Mouse (Mus musculus) common myeloid progenitor, adult 5-6 weeks (primary cell): ENCODE results near the gene Wdr61. TPM values are rescaled to one million over a fixed set of nuclear protein-coding genes. Genes with fewer than 3 reads are reported as not detected.

ENCODE experiments used
- ATAC-seq: replicated peaks from 2 replicates; pipeline ENCODE4 v1.8.0; 2016; ENCODE audit warnings: low read depth, mild to moderate bottlenecking, moderate TSS enrichment, inconsistent platforms; ENCODE audit not compliant: poor library complexity, severe bottlenecking
- total RNA-seq: library from RNA; stranded (forward); fragments of 200-1000, 187-1606 nt; gene quantifications from 2 replicates; pipeline ENCODE4 v1.2.3, GENCODE M21; 2017

The Wdr61 gene
- 98.2 and 105 TPM in 2 replicates for total RNA-seq

GRCm38 (mm10) chr9:54733921-54734638 lies at the start of gene Wdr61:
Gene Wdr61 (minus strand): TSS chr9:54734519.
- ATAC-seq: peak; percentile 94

- ATAC-seq: no peak
These were observed 49.7 kb upstream of the Wdr61 start for GRCm38 (mm10) chr9:54784003-54784402.

- no peak for ATAC-seq
These were observed 48.2 kb upstream of the Wdr61 start for GRCm38 (mm10) chr9:54782504-54782903.

- ATAC-seq: no peak
These were observed 45.0 kb upstream of the Wdr61 start for GRCm38 (mm10) chr9:54779280-54779679.

GRCm38 (mm10) chr9:54776451-54776982 lies 42.2 kb upstream of the Wdr61 start:
- ATAC-seq: 0 out of 2 replicates have a peak, but pooled peaks have one; percentile 29

- ATAC-seq: no peak
These were observed 35.9 kb upstream of the Wdr61 start for GRCm38 (mm10) chr9:54770140-54770780.

- ATAC-seq: no peak
These were observed 31.2 kb upstream of the Wdr61 start for GRCm38 (mm10) chr9:54765336-54766085.

GRCm38 (mm10) chr9:54764561-54765217 lies 30.4 kb upstream of the Wdr61 start, which contains the start of gene Crabp1:
Gene Crabp1 (plus strand): TSS chr9:54764748.
- 0 out of 2 replicates have a peak, but pooled peaks have one; percentile 42 for ATAC-seq

- ATAC-seq: no peak
These were observed 29.8 kb upstream of the Wdr61 start for GRCm38 (mm10) chr9:54764091-54764490.

- ATAC-seq: no peak
These were observed 25.3 kb upstream of the Wdr61 start for GRCm38 (mm10) chr9:54759592-54759991.

- ATAC-seq: no peak
These were observed 18.6 kb upstream of the Wdr61 start for GRCm38 (mm10) chr9:54752944-54753295.

- no peak for ATAC-seq
These were observed 18.1 kb upstream of the Wdr61 start for GRCm38 (mm10) chr9:54752201-54752943.

GRCm38 (mm10) chr9:54751684-54752083 lies 17.4 kb upstream of the Wdr61 start:
- ATAC-seq: no peak

GRCm38 (mm10) chr9:54750215-54750981 lies 16.1 kb upstream of the Wdr61 start:
- ATAC-seq: 0 out of 2 replicates have a peak, but pooled peaks have one; percentile 25

- no peak for ATAC-seq
These were observed 11.5 kb upstream of the Wdr61 start for GRCm38 (mm10) chr9:54745740-54746370.

- peak; percentile 48 for ATAC-seq
These were observed 9.6 kb upstream of the Wdr61 start for GRCm38 (mm10) chr9:54743891-54744290.

GRCm38 (mm10) chr9:54738376-54738775 lies 4.1 kb upstream of the Wdr61 start:
- ATAC-seq: no peak

GRCm38 (mm10) chr9:54736284-54736701 lies 2.0 kb upstream of the Wdr61 start:
- ATAC-seq: peak; percentile 62
